Mouse (Mus musculus) MEL (cell line): ENCODE measurements around the gene Chd2. TPM values are rescaled to one million over a fixed set of nuclear protein-coding genes. Genes with fewer than 3 reads are reported as not detected.
A peak's percentile ranks its signal among the peaks of the same experiment; 100 is the strongest.

Source experiments
- DNase-seq: peaks from one replicate; pipeline ENCODE4 v3.0.0; 2011; ENCODE audit warnings: low read depth, low spot score
- H3K27ac ChIP-seq: 2 replicates; pipeline ENCODE4 v1.5.1; 2012; ENCODE audit warnings: low read depth, mild to moderate bottlenecking, control low read depth, low read length, moderate library complexity; ENCODE audit not compliant: control insufficient read depth
- H3K27me3 ChIP-seq, 2 experiments: fragments of 150-350 bp in 1 of 2; sonication (generic) in 1 of 2; 2 replicates each; pipeline ENCODE4 v1.6.1; 2012; ENCODE audit warnings: low read length in 2 of 2, mild to moderate bottlenecking in 2 of 2, improper control_type of control experiment in 1 of 2, moderate library complexity in 1 of 2; ENCODE audit not compliant: insufficient read depth in 2 of 2, control insufficient read depth in 1 of 2
- H3K36me3 ChIP-seq, 2 experiments: 2 replicates each; pipeline ENCODE4 v1.6.1; 2012 to 2014; ENCODE audit warnings: low read length in 2 of 2, improper control_type of control experiment in 1 of 2, inconsistent platforms in 1 of 2, mild to moderate bottlenecking in 1 of 2; ENCODE audit not compliant: insufficient read depth in 2 of 2, control insufficient read depth in 1 of 2
- H3K4me1 ChIP-seq, 2 experiments: fragments of 150-350 bp in 1 of 2; sonication (generic) in 1 of 2; 2 replicates each; pipeline ENCODE4 v1.6.1; 2012; ENCODE audit warnings: low read length in 2 of 2, improper control_type of control experiment in 1 of 2, mild to moderate bottlenecking in 1 of 2; ENCODE audit not compliant: insufficient read depth in 2 of 2, control insufficient read depth in 1 of 2
- H3K4me3 ChIP-seq, 2 experiments: fragments of 150-350 bp in 1 of 2; sonication (generic) in 1 of 2; 2 replicates each; pipeline ENCODE4 v1.5.1; 2012; ENCODE audit warnings: low read depth in 2 of 2, low read length in 2 of 2, mild to moderate bottlenecking in 2 of 2, moderate library complexity in 2 of 2, control low read depth in 1 of 2, improper control_type of control experiment in 1 of 2; ENCODE audit not compliant: control insufficient read depth in 1 of 2, insufficient read depth in 1 of 2
- H3K79me2 ChIP-seq: 2 replicates; pipeline ENCODE4 v1.6.1; 2012; ENCODE audit warnings: mild to moderate bottlenecking, low read length, moderate library complexity; ENCODE audit not compliant: control insufficient read depth, poor library complexity, insufficient read depth
- H3K9ac ChIP-seq: 2 replicates; pipeline ENCODE4 v1.6.1; 2012; ENCODE audit warnings: low read depth, mild to moderate bottlenecking, control low read depth, low read length, moderate library complexity; ENCODE audit not compliant: control insufficient read depth, poor library complexity, severe bottlenecking
- H3K9me3 ChIP-seq: fragments of 150-350 bp; sonication (generic); replicated peaks from 2 replicates; pipeline ENCODE4 v1.6.1; 2012; ENCODE audit warnings: mild to moderate bottlenecking, low read length, improper control_type of control experiment, moderate library complexity; ENCODE audit not compliant: insufficient read depth
- CHD1 ChIP-seq: IDR thresholded peaks from 2 replicates; pipeline ENCODE4 v1.6.1; 2012; ENCODE audit warnings: low read depth, mild to moderate bottlenecking, inconsistent platforms, low read length, improper control_type of control experiment
- ELF1 ChIP-seq: IDR thresholded peaks from 2 replicates; pipeline ENCODE4 v1.6.1; 2014; ENCODE audit warnings: low read depth, mild to moderate bottlenecking, inconsistent platforms, low read length, improper control_type of control experiment, moderate library complexity
- EP300 ChIP-seq, 2 experiments: IDR thresholded peaks; 2 replicates each; pipeline ENCODE4 v1.6.1; 2011; ENCODE audit warnings: improper control_type of control experiment in 2 of 2, low read length in 2 of 2, low read depth in 1 of 2, mild to moderate bottlenecking in 1 of 2
- GATA1 ChIP-seq: IDR thresholded peaks from 2 replicates; pipeline ENCODE4 v1.6.1; 2011; ENCODE audit warnings: low read depth, low read length, improper control_type of control experiment
- KAT2A ChIP-seq: conservative IDR thresholded peaks from 2 replicates; pipeline ENCODE4 v1.6.1; 2012; ENCODE audit warnings: low read depth, low read length, improper control_type of control experiment, inconsistent platforms
- MAX ChIP-seq: IDR thresholded peaks from 2 replicates; pipeline ENCODE4 v1.6.1; 2011; ENCODE audit warnings: low read length, improper control_type of control experiment
- MAZ ChIP-seq: IDR thresholded peaks from 2 replicates; pipeline ENCODE4 v1.6.1; 2012; ENCODE audit warnings: low read depth, mild to moderate bottlenecking, inconsistent platforms, low read length, improper control_type of control experiment
- MXI1 ChIP-seq: IDR thresholded peaks from 2 replicates; pipeline ENCODE4 v1.6.1; 2011; ENCODE audit warnings: mild to moderate bottlenecking, low read depth, low read length, improper control_type of control experiment
- MYC ChIP-seq: IDR thresholded peaks from 2 replicates; pipeline ENCODE4 v1.6.1; 2011; ENCODE audit warnings: low read depth, mild to moderate bottlenecking, low read length, improper control_type of control experiment, moderate library complexity
- NELFE ChIP-seq: IDR thresholded peaks from 2 replicates; pipeline ENCODE4 v1.6.1; 2011; ENCODE audit warnings: low read depth, low read length, improper control_type of control experiment
- NRF1 ChIP-seq: IDR thresholded peaks from 2 replicates; pipeline ENCODE4 v1.6.1; 2014; ENCODE audit warnings: low read depth, mild to moderate bottlenecking, inconsistent platforms, low read length, improper control_type of control experiment, moderate library complexity; ENCODE audit not compliant: poor library complexity, insufficient read depth, severe bottlenecking
- POLR2A ChIP-seq, 2 experiments: IDR thresholded peaks; 2 replicates each; pipeline ENCODE4 v1.6.1; 2011 to 2012; ENCODE audit warnings: low read length in 2 of 2, mild to moderate bottlenecking in 2 of 2, control low read depth in 1 of 2, improper control_type of control experiment in 1 of 2, low read depth in 1 of 2, moderate library complexity in 1 of 2; ENCODE audit not compliant: control insufficient read depth in 1 of 2, insufficient read depth in 1 of 2, poor library complexity in 1 of 2
- POLR2AphosphoS5 ChIP-seq: IDR thresholded peaks from 2 replicates; pipeline ENCODE4 v1.6.1; 2012; ENCODE audit warnings: low read depth, borderline replicate concordance, mild to moderate bottlenecking, inconsistent platforms, low read length, moderate library complexity, mixed read lengths
- RAD21 ChIP-seq: IDR thresholded peaks from 2 replicates; pipeline ENCODE4 v1.6.1; 2011; ENCODE audit warnings: mild to moderate bottlenecking, low read depth, low read length, improper control_type of control experiment
- RCOR1 ChIP-seq: IDR thresholded peaks from 2 replicates; pipeline ENCODE4 v1.6.1; 2012; ENCODE audit warnings: low read depth, mild to moderate bottlenecking, inconsistent platforms, low read length, improper control_type of control experiment
- SIN3A ChIP-seq: IDR thresholded peaks from 2 replicates; pipeline ENCODE4 v1.6.1; 2012; ENCODE audit warnings: low read length, improper control_type of control experiment, inconsistent platforms
- SMC3 ChIP-seq: IDR thresholded peaks from 2 replicates; pipeline ENCODE4 v1.6.1; 2011; ENCODE audit warnings: low read depth, low read length, improper control_type of control experiment
- TAL1 ChIP-seq: IDR thresholded peaks from 2 replicates; pipeline ENCODE4 v1.6.1; 2012; ENCODE audit warnings: mild to moderate bottlenecking, inconsistent platforms, low read length, moderate library complexity, mixed read lengths
- TBP ChIP-seq: IDR thresholded peaks from 2 replicates; pipeline ENCODE4 v1.8.0; 2011; ENCODE audit warnings: low read depth, low read length, improper control_type of control experiment
- TCF12 ChIP-seq: IDR thresholded peaks from 2 replicates; pipeline ENCODE4 v1.6.1; 2014; ENCODE audit warnings: low read depth, mild to moderate bottlenecking, inconsistent platforms, low read length, improper control_type of control experiment, moderate library complexity
- USF2 ChIP-seq, 2 experiments: IDR thresholded peaks; 2 replicates each; pipeline ENCODE4 v1.6.1; 2011 to 2012; ENCODE audit warnings: improper control_type of control experiment in 2 of 2, low read length in 2 of 2, borderline replicate concordance in 1 of 2, inconsistent platforms in 1 of 2, low read depth in 1 of 2, mild to moderate bottlenecking in 1 of 2; ENCODE audit not compliant: insufficient read depth in 1 of 2
- ZNF384 ChIP-seq: IDR thresholded peaks from 2 replicates; pipeline ENCODE4 v1.6.1; 2012; ENCODE audit warnings: low read depth, mild to moderate bottlenecking, inconsistent platforms, low read length, improper control_type of control experiment
- polyA plus RNA-seq, 2 experiments: library from polyadenylated mRNA; stranded (reverse) in 1 of 2; unstranded in 1 of 2; fragments of >175 nt in 1 of 2; fragments of >200 nt in 1 of 2; gene quantifications; 2 replicates each; pipeline versions ENCODE4 v1.2.1 to v1.2.4; 2012; ENCODE audit warnings: low replicate concordance in 2 of 2, low read depth in 1 of 2; ENCODE audit not compliant: insufficient read length in 2 of 2, insufficient read depth in 1 of 2, missing spikeins in 1 of 2
- total RNA-seq: library from RNA; depleted of rRNA; stranded (reverse); fragments of 300-350 nt; gene quantifications from 2 replicates; pipeline ENCODE4 v1.2.3, GENCODE M21; 2012

Chd2 gene
- total and polyA plus RNA-seq, 3 experiments = 9.9 to 275 (median 21.4) TPM

- Histone ChIP-seq H3K4me3 (peak overlapping the region; percentile 67 to 73), H3K27me3 (no peaks in the 10 kb centered on the region), H3K9me3 (no peaks in the 10 kb centered on the region), H3K36me3 (peaks cover 10 to 26% of the 10 kb centered on the region in 2 experiments), H3K27ac (peak overlapping the region; percentile 91), H3K79me2 (peaks cover 27% of the 10 kb centered on the region), H3K4me1 (peaks cover 8 to 20% of the 10 kb centered on the region in 2 experiments), H3K9ac (peak overlapping the region; percentile 76)
- peak; percentile 46 for DNase-seq
- TF ChIP-seq CHD1 (no peak), ZNF384 (peak; percentile 58)
Observed at GRCm38 (mm10) chr7:73559853-73560190, 18.2 kb upstream of the Chd2 start.

- peak overlapping the region; percentile 76 for H3K9ac ChIP-seq
- peaks cover 27% of the 10 kb centered on the region for H3K79me2 ChIP-seq
- peak; percentile 64 for DNase-seq
- H3K27me3 ChIP-seq = no peaks in the 10 kb centered on the region
- H3K4me3 ChIP-seq = peak overlapping the region; percentile 67 to 73
- H3K9me3 ChIP-seq = no peaks in the 10 kb centered on the region
- H3K27ac ChIP-seq = peak overlapping the region; percentile 91
- TF ChIP-seq EP300 (IDR thresholded peaks at IDR 0.05; ENCODE audit: low read depth in 1 of 2, low read length in 2 of 2) (peak in 1 of 2 experiments; percentile 10; a peak in 1 of 4 replicates), SMC3 (no peak), MAZ (no peak; the same call in 1 of the 2 replicates), RCOR1 (peak; percentile 10; the same call in 1 of the 2 replicates), MXI1 (peak; percentile 28; the same call in 1 of the 2 replicates), KAT2A (no peak), SIN3A (peak; percentile 27; the same call in 1 of the 2 replicates)
- TF ChIP-seq, all 39 proteins: peak for 4
- peaks cover 15 to 29% of the 10 kb centered on the region in 2 experiments for H3K36me3 ChIP-seq
- H3K4me1 ChIP-seq = peaks cover 13 to 20% of the 10 kb centered on the region in 2 experiments
Observed at GRCm38 (mm10) chr7:73559170-73559852, 17.7 kb upstream of the Chd2 start.

DNA sequence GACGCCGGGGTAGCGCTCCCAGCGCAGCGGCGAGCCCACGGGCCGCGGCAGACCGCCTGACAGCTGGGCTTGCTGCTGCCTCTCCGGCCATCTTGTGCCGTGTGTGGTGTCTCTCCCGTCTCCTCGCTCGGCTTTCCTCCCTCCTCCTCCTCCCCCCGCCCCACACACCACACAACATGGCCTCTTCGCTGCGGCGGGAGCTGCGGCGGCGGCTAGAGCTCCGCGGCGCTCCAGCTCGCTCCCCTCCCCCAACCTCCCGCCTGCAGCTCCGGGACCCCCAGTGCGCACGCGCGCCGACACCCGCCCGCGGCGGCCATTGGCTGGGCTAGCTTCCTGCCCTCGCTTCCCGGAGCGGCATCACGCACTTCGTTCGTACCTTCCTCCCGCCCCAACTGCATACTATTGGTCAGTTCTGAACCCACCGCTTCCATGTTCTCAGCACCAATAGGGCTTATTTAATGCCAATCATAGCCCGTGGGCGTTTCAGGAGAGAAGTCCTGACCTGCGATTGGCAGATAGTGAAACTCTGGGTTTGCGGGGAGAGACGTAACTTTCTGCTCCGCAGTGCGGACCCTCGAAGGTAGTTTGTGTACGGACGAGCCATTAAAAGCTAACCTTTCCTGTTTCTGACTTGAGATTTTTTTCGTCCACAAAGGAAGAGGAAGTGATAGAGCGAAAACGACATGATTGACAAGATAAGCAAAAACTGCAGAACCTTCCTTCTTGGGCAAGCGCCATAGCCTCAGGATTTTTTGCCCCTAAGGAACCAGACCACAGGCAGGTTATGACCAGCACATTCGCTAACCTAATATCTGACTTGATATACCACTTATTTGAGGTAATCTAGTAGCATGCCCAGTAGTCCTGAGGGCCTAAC lies 16.9 kb upstream of the Chd2 start:
- H3K4me3 ChIP-seq = peak overlapping the region; percentile 75 to 92
- peak overlapping the region; percentile 91 for H3K27ac ChIP-seq
- H3K9me3 ChIP-seq = no peaks in the 10 kb centered on the region
- DNase-seq = peak; percentile 100
- H3K79me2 ChIP-seq = peaks cover 27% of the 10 kb centered on the region
- peaks cover 22 to 29% of the 10 kb centered on the region in 2 experiments for H3K36me3 ChIP-seq
- H3K4me1 ChIP-seq = peaks cover 20 to 21% of the 10 kb centered on the region in 2 experiments
- H3K27me3 ChIP-seq = no peaks in the 10 kb centered on the region
- H3K9ac ChIP-seq = peak overlapping the region; percentile 99
- TF ChIP-seq NELFE (peak; percentile 66), MYC (peak; percentile 22; the same call in 1 of the 2 replicates), TAL1 (no peak), NRF1 (peak; percentile 95), ZNF384 (peak; percentile 83), MAX (peak; percentile 46; the same call in 1 of the 2 replicates), RAD21 (no peak), POLR2AphosphoS5 (peak; percentile 82), GATA1 (peak; percentile 84), KAT2A (peak; percentile 57), SIN3A (peak; percentile 63), USF2 (IDR thresholded peaks at IDR 0.05; ENCODE audit: borderline replicate concordance in 1 of 2, insufficient read depth in 1 of 2, low read depth in 1 of 2, low read length in 2 of 2) (no peak), ELF1 (peak; percentile 84), SMC3 (no peak), POLR2A (IDR thresholded peaks at IDR 0.05; ENCODE audit: control insufficient read depth in 1 of 2, insufficient read depth in 1 of 2, low read depth in 1 of 2, low read length in 2 of 2, poor library complexity in 1 of 2) (peak; percentile 80 to 96), TBP (peak; percentile 85), TCF12 (peak; percentile 69)
